Mouse (Mus musculus) embryo, embryonic 11 days (tissue): ENCODE results near the gene Mall.

Source experiments
- DNase-seq: peaks from one replicate; pipeline ENCODE4 v3.0.0-alpha.2; 2015

Gene Mall

DNA sequence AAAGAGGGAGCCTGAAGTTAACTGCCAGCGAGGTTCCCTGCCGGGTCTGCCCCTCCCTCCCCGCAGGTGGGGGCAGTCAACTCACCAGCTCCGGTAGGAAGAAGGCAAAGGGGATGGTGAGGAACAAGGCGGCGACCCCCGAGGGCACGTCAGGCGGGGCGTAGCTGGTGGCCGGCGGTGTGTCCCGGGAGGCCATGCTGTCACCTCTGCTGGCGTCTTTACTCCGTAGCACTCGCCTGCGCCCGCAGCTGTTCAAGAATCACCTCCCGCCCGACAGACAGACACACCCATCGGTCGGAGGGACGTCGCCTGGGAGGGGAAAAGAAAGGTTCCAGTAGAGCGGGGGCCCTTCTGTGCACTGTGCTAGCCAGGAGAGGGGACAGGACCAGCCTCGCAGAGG lies at the start of gene Mall:
Gene Mall, minus strand, starts transcription at position 262 of the 400 bp plus-strand sequence.
- peak; percentile 42 for DNase-seq

DNA sequence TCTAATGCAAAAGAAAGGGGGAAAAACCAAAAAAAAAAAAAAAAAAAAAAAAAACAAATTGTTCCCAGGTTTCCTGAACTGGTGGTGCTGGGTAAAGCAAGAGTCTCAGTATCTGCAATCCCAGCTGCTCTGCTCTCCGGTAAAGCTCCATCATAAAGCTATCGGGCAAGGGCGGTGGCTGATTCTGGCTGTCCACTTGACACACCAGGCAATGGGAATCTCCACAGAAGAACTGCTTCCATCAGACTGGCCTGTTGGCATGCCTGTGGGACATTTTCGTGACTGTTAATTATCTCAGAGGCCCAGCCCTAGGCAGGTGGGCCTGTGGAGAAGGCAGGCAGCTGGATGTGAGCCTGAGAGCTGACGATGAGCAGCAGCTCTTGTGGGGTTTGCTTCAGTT lies 48.7 kb upstream of the Mall start:
- no peak for DNase-seq

DNA sequence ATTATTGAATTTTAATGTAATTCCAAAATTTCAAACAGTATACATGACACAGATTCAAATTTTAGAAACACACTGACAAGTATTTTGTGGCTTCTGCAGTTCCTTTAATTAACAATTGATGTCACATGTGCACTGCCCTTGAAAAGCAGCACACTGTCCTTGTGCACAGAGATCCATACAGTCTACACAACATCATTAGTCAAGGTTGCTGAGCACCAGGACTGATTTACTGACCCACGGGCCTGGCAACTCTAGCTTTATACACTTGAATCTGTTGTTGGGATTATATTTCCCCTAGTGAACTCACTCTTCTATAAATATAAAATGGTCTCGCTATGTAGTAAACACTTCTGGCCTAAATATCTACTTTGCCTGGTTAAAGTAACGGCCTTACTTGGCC lies 45.3 kb upstream of the Mall start:
- DNase-seq: no peak

DNA sequence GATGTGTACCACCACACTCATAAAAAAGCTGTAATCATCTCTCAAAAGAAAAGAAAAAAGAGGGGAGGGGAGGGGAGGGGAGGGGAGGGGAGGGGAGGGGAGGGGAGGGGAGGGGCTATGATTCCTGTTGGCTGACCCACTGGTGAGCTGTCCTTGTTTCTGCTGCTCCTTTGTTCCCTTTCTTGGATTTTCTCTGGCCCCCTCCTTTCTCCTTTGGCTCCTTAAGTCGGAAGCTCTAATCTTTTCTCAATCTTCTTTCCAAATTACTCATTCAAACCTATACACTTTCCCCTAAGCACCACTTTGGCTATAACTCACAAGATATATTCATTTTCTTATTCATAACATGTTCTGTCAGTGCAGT lies 44.8 kb upstream of the Mall start:
- DNase-seq: no peak

DNA sequence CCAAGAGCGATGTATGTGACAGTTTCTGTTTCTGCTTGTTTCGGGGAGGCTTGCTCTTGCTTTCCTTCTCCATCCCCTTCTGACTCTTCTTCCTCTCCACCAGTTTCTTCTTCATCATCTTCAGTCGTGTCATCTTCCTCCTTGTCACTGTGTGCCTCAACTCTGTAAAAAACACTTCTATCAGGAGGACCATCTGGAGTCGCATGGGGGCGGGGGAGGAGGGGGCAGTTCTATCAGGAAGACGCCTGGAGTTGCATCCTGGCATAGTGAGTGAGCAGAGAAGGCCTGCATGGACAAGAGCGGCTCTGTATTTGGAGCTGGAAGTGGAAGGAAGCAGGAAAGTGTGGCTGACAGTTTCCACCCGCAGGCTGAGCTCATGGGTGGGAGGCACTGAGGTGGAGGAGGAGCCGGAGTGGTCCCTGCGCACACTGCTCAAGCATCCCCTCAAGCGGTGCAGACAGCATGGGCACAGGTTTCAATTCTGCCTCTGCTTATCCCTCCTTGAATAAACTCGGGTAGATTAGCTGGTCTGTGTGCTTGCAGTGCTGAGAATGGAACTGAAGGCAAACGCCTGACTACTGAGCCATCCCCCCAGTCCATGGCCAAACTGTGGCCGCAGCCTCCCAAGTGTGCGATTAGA lies 44.3 kb upstream of the Mall start:
- DNase-seq: peak; percentile 28

DNA sequence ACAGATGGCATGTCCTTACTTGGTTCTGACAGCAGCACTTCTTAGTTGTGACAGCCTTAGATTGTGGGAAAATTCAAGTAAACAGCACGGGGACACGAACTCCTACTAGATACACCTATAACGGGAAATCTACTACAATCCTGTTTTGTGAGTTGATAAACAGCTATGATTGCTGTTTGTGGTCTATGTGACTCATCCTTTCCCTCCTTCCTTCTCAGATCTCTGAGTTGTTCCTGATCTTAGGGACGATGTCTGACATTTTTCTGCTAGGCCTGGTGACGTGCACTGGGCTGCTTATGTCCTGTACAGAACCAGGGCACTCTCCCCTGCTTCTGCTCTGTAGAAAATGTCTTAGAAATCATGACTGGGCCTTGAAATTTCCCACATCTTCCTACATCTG lies 31.9 kb upstream of the Mall start:
- no peak for DNase-seq

DNA sequence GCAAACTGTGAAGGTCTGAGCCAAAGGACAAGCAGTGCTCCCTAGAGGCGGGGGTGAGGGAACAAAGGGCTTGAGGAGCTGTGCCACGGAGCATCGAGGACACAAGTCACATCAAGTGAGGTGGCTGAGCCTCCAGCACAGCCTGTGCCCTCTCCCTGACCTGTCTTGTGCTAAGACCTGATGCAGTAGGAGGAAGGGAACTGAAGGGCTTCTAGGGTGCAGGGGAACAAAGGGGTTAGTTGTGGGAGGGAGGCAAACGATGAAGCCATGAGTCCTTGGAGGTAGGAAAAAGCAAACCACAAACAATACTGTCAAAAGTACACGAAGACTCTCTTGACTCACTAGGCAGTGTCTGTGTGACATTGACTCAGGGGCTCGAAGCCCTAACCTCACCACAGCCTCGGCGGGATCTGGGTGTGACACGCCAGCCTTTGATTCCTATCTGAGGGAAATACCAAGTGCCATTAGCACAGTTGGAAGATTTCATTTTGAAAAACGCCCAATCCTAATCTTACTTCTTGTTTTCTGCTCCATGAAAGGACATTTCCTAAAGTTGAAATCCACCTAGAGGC lies 30.8 kb upstream of the Mall start:
- DNase-seq: no peak

DNA sequence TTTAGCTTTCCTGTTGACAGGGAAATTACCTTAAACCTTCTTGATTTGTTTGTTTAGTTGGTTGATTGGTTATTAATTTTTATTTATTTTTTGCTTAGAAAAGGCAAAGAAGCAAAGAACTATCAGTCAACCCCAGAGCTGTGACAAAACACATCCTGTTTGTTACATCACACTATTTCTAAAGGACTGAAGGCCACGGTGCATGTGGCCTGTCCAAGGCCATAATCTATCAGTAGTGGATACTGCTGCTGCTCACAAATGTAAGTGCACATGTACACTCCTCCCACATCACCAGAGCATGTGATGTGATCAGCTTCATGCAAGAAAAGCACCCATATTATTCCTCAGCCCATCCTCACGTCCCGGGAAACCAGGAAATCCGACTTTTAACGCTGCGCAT lies 30.3 kb upstream of the Mall start:
- no peak for DNase-seq

DNA sequence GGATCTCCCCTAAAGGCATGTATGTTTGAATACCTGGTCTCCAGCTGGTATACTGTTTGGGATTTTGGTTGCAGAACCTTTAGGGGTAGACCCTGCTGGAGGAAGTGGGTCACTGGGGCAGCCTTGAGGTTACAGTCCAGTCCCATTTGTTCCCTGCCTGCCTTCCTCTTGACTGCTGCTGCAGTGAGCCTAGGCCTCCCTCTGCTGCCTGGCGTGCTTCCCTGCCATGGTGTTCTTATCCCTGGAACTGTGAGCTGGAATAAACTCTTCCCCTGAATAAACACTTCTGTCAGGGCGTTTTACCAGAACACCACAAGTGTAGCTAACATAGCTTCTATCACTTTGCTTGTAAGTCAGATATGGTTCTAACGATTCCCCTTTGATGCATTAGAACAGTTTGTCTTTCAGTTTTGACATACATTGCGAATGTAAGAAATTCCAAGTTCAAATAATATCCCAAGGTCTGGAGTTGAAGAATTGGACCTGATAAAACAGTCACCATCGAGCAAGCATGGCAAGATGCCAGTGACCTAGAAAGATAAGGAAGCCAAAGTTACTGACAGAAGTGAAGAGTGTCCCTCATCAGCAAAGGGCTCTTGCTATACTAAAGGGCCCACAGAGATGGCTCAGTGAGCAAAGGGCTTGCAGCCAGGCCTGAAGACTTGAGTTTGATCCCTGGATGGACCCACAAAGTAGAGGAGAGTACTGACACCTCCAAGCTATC lies 29.6 kb upstream of the Mall start:
- DNase-seq: no peak

DNA sequence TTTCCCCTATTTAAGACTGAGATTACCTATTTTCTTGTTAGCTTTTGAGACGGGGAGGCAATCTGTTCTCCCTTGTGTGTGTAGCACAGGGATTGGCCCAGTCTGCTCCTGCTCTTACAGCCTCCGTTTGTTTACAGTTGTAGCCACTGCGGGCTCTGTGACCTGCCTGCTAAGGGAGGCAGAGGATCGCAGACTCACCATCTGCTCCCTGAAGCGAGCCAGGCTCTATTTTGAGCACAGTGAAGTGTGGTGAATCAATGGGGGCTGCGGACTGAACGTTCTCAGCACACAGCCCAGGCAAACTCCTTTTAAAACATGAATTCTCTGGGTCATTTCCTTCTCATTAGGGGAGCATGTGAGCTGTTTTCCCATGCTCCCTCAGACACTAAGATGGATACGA lies 27.4 kb upstream of the Mall start:
- DNase-seq: peak; percentile 16

DNA sequence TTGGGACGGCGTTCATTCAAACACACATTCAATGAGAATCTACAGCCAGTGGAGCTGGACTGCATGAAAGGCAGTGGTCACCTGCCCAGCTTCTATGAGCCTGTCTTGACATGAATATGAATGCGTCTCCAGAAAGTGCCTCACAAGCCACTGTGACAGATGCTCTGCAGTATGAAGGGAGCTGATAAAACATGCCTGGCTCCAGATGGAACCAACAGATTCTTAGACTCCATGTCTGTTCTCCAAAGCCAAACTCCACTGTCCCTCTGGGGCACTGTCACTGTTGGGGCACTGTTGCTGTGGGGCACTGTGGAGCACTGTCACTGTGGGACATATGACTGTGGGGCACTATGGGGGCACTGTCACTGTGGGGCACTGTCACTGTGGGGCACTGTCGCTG lies 24.4 kb upstream of the Mall start:
- no peak for DNase-seq

DNA sequence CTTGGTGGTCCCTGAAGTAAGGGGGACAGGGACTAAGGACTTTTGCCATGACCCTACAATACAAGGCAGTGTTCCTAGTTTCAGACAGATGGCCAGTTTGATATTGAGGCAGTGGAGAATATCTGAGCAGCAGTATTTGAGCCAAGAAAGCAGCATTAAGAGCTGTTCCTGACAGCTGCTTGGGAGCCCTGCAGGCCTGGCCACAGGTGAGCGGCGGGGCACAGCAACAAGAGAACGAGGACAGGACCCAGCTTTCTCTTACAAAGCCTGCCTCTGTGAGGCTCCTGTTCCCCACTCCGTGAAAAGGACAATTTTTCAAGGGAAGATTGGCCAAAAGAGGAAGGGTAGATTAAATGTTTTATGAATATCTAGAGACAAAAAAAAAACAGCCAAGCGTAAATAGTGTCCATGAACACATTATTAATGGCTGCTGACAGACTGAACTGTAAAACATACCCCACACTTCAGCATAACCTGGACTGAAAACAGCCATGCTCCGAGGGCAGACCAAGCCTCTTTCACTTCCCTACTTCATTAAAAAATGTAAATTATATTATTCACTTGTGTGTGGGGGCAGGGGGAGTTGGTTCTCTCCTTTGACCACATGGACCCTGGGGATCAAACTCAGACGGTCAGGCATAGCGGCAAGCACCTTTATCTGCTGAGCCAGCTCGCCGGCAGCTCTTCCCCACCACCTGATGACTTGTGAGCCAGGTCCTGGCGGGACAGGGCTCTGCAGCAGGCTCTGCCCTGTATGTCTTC lies 22.3 kb upstream of the Mall start:
- DNase-seq: no peak

DNA sequence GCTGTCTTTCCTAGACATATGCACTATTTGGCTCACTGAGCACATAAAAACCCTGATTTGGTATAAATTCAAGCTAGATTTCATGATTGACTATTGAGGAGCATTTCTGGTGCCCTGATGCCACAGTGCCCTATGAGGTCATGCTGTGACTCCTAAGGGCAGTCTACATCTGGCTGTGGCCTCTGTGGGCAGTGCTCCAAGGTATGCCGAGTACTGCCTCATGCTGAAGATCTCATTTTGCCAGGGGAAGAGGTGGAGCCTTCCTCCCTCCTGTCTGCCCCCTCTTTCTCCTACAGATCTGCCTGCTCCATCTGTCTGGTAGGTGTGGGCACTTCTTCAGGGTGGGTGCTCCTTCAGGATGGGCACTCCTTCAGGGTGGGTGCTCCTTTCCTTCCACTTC lies 19.6 kb upstream of the Mall start:
- DNase-seq: no peak

DNA sequence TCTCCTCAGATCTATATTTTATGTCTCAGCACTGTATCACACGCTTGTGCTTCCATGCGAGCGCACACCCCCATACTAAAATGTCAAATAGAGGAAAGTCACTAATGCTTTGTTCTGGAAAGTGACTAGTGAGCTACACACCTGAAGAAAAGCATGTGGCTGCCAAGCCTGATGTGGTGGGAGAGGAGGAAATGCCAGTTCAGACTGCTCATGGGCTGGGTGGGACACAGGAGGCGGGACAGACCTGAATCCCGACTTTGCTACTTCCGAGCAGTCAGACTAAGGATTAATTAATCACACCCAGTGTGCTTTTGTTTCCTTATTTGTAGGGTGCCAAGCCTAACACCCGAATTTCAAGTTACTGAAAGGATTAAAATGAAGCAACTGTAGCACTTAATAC lies 18.6 kb upstream of the Mall start:
- DNase-seq: no peak

DNA sequence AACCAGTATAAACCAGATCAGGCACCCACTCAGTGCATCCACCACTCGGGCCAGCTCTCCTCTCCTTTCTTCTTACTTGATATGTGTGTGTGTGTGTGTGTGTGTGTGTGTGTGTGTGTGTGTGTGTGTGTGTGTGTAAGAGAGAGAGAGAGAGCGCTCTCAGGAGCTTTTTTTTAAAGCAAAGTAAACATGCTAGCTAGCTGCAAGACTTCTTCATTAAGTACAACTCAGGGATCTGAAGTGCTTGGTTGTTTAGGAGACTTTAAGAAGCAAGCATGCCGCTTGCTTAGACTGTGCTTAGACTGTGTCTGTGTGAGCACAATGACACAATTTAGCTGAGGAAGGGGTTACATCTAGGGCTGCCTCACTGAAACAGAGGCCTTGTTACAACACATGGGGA lies 12.9 kb upstream of the Mall start:
- no peak for DNase-seq

DNA sequence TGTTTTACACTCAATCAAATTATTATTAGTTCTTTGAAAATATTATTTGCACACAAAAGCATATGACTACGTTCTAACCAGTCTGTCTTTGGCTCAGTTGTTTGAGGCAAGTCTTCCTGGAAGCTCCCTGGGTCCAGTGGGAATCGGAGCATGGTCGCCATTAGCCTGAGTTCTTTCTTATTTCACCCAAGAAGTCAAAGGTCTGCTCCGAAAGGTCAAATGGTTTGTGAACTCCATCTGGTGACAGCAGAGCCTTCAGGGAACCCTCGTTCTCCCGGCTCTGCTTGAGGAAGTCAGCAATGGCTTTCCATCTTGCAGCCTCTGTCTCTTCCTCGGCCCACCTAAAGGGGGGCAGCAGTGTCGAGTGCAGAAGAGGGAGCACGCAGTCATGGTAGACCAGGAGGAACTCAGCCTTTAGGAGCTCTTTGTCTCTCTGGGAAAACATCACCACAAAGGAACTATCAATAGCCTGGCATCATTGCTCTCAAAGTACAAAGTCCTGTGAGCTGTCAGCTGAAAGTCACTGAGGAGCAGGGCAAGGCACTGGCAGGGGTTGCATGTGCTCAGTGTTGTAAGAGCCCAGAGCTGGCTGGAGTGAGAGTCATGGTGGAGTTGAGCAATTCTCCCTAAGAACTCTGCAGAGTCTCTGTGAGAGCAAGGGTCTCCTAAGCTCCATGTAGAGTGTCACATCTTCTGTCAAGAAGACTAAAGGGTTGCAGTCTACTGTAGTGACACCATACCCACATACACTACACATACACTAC lies 11.2 kb upstream of the Mall start:
- peak; percentile 24 for DNase-seq

DNA sequence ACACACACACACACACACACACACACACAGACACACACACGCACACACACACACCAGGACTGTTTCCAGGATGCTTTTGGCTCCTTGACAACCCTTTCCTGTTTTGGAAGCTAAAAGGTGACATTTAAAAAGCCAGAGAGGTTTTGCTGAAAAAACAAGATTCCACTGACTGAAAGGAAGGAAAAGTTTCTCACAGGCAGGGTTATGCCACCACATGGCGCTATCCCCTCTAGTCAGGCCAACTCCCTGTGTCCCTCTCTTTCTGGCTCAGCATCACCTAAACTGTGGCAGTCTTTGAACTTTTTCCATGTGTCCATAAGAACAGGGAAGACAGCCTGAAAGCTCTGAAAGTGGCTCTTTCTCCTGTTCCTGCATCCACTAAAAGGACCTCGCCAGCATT lies 8.2 kb upstream of the Mall start:
- DNase-seq: no peak

DNA sequence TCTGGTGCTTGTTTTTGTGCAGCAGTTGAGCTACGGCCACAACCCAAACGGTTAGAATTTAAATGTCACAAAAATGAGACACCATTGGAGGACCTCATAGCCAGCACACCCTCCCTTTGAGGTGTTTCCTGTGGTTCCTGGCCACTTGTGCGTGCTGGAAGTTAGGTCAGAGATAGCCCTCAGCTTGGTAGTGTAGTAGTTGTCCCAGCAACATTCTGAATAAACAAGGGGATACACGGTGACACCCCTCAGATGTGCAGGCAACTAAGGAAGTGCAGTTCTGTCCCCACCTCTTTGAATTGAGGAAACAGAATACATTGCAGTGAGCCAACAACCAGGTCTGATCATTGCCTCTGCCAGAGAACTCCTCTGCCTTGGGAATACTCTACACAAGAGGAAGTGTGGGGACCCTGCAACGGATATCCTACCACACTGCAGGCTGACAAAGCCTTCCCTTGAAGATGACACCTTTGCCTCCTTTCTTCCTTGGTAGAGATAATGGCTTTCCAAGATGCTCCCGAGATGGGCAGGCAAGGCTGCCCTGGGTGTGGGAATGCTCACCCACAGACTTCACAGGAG lies 7.0 kb upstream of the Mall start:
- DNase-seq: no peak

DNA sequence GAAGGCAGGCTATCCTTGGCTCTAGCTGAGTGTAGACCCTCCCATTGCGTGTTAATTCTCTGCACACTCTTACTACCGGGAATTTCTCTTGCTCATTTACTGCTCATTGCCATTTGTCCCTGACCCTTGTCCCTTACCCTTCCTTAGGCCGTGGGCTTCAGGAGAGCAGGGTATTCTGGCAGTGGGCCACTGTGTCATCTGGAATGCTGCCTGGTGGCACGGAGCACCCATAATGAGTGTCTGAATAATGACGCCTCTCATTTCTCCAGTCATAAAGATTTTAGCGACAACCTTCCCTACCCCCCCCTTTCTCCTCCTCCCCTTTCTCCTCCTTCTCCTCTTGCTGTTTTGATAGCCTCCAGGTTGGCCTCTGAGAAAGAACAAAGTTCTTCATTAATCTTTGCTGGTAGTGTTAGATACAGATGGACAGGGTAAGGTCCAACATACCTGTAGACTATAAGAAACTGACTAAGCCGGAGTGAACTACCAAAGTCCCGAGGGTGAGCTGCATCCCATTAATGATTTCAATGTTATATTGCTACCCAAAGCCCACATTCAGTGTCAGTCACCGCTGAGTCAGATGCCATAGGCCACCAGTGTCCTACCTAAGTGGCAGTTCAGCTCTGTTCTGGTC lies 5.9 kb upstream of the Mall start:
- no peak for DNase-seq

DNA sequence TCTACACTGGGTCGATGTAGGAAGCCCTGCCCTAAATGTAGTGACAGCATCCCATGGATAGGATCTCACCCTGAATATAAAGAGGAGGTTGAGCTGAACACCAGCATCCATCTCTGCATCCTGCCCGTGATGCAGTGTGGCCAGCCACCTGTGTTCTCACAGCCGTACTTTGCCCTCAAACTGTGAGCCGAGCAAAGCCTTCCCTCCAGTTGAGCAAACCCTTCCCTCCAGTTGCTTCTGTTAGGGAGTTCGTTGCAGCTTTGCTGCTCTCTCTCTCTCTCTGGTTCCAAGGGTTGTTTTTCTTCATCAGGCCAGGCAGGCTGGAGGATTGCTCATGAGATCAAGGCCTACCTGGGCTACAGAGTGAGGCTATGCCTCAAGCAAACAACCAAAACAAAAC lies 5.2 kb upstream of the Mall start:
- DNase-seq: no peak

DNA sequence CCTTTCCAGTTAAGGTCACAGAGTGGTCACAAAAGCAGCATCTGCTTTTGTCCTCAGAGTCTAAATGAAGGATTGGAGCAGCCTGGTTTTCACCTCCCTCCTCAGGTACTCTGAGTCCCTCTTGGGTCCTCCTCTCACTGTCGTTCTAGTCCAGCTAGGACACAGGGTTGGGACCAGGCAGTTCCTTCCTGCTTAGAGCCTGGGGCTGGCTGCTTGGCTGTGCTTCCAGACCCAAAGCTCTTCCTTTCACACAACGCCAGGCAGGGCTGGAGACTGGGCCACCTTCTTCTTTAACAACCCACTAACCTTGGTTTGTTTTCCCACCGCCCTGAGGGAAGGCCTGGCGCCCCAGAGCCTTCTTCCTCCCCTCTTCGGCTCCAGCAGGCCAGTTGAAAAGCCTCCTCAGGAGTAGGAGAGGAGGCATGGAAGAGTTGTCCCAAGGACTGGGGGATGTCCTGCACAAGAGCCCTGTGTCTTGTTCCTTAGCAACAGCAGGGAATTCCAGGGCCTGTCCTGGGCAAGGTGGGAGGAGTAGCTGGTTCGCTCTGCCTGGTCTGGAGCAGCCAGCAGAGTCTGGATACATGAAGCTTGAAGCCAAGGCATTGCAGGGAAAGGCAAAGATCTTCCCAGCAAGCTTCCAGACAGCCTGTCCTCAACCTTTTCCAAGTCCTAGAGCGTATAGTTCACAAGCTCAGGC lies 717 bp upstream of the Mall start:
- DNase-seq: peak; percentile 4
